Mouse (Mus musculus) forebrain, embryonic 15.5 days (tissue): ENCODE results near the gene Mapk3. TPM values are rescaled to one million over a fixed set of nuclear protein-coding genes. Genes with fewer than 3 reads are reported as not detected.

Source experiments
- polyA plus RNA-seq: library from polyadenylated mRNA; unstranded; fragments of >200 nt; fragmentation: Nextera tagmentation; extraction: Ambion mirVana; gene quantifications from 2 replicates; pipeline ENCODE4 v1.2.1, GENCODE M21; 2015

Gene Mapk3
- polyA plus RNA-seq, 1 experiment from 2014 or later: 101 TPM

Other genes starting within 250 kb of the Mapk3 start
- 196 TPM in 2 replicates for gene Eif3c, start 193.2 kb upstream of the Mapk3 start, polyA plus RNA-seq
- 0.25 and 0.32 TPM in 2 replicates for gene Apobr, start 174.7 kb upstream of the Mapk3 start, polyA plus RNA-seq
- gene Cln3, start 173.8 kb upstream of the Mapk3 start, polyA plus RNA-seq: 31.7 and 34.3 TPM in 2 replicates
- not detected in 2 replicates for gene Il27, start 164.7 kb upstream of the Mapk3 start, polyA plus RNA-seq
- gene Nupr1, start 128.7 kb upstream of the Mapk3 start, polyA plus RNA-seq: 4.9 and 5.9 TPM in 2 replicates
- 54.7 and 55.4 TPM in 2 replicates for gene Sgf29, start 110.3 kb upstream of the Mapk3 start, polyA plus RNA-seq
- 2.8 TPM in 2 replicates for gene Sult1a1, start 83.2 kb upstream of the Mapk3 start, polyA plus RNA-seq
- gene Bola2, start 64.2 kb upstream of the Mapk3 start, polyA plus RNA-seq: 141 and 158 TPM in 2 replicates
- 17.5 and 18.0 TPM in 2 replicates for gene Slx1b, start 63.8 kb upstream of the Mapk3 start, polyA plus RNA-seq
- gene Coro1a, start 51.8 kb upstream of the Mapk3 start, polyA plus RNA-seq: 99.8 and 108 TPM in 2 replicates
- gene Gdpd3, start 6.7 kb downstream of the Mapk3 start, polyA plus RNA-seq: 1.5 and 1.7 TPM in 2 replicates
- gene Ypel3, start 17.4 kb downstream of the Mapk3 start, polyA plus RNA-seq: 207 and 213 TPM in 2 replicates
- 0.41 and 0.65 TPM in 2 replicates for gene Tbx6, start 21.9 kb downstream of the Mapk3 start, polyA plus RNA-seq
- gene Ppp4c, start 32.9 kb downstream of the Mapk3 start, polyA plus RNA-seq: 215 TPM in 2 replicates
- 35.1 and 38.1 TPM in 2 replicates for gene Fam57b, start 38.1 kb downstream of the Mapk3 start, polyA plus RNA-seq
- not detected in 2 replicates for gene 4930451I11Rik, start 72.0 kb downstream of the Mapk3 start, polyA plus RNA-seq
- gene Doc2a, start 87.8 kb downstream of the Mapk3 start, polyA plus RNA-seq: 9.0 and 9.1 TPM in 2 replicates
- 30.7 and 31.8 TPM in 2 replicates for gene Hirip3, start 102.4 kb downstream of the Mapk3 start, polyA plus RNA-seq
- 86.2 and 98.8 TPM in 2 replicates for gene Ino80e, start 102.8 kb downstream of the Mapk3 start, polyA plus RNA-seq
- 54.1 and 56.8 TPM in 2 replicates for gene Taok2, start 125.1 kb downstream of the Mapk3 start, polyA plus RNA-seq
- gene Tmem219, start 163.3 kb downstream of the Mapk3 start, polyA plus RNA-seq: 36.2 and 38.6 TPM in 2 replicates
- gene Kctd13, start 169.3 kb downstream of the Mapk3 start, polyA plus RNA-seq: 132 and 136 TPM in 2 replicates
- gene Asphd1, start 190.0 kb downstream of the Mapk3 start, polyA plus RNA-seq: 5.6 and 6.9 TPM in 2 replicates
- 25.5 and 32.0 TPM in 2 replicates for gene Sez6l2, start 191.0 kb downstream of the Mapk3 start, polyA plus RNA-seq
- gene Cdipt, start 216.3 kb downstream of the Mapk3 start, polyA plus RNA-seq: 104 and 105 TPM in 2 replicates
- gene Cdiptos, start 216.5 kb downstream of the Mapk3 start, polyA plus RNA-seq: 0.56 and 0.88 TPM in 2 replicates